Mouse (Mus musculus): ENCODE results near the gene Tmem62. TPM values are rescaled to one million over a fixed set of nuclear protein-coding genes. Genes with fewer than 3 reads are reported as not detected.

Tmem62 gene
- polyA plus RNA-seq, 1 experiment from 2014 or later, result 2.1 TPM

DNA sequence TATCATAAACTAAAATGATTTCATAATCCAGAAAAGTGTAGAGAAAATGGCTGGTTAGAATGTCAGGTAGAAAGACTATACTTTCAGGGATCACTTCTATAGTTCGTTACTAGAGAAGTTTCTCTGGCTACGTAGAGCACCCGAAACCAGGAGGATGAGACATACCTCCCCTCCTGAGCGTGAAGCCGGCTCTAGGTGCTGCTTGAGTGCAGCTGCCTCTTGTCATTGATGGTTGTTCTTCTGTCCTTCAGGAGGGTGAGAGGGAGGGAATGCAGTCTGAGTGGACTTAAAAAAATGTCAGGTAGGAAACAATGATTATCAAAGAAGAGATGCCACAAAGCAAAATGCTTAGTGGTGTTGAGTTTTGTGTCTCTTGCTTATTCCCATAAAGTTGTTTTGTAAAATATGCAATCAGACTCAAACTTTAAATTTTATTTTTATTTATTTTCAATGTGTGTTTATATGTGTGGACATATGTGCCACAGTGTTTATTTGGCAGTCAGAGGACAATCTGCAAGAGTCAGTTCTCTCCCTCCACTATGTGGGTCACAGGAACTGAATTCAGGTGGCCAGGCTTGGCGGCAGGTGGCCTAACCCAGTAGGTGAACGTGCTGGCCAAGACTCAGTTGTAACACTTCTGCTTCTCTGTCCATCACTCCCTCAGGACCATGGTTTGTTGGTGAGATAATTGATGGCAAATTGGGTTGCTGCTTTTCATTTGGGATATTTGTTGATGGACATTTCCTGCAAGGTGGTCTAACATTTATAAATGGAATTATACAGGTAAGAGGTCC lies 27.4 kb downstream of the Tmem62 start:
- Histone ChIP-seq H3K9ac (replicated peaks; ENCODE audit: low read length) (no peak overlapping the region), H3K27ac (replicated peaks; ENCODE audit: low read depth, low read length) (no peak overlapping the region), H3K4me1 (ENCODE audit: control insufficient read depth, insufficient read depth, low read length) (no peaks in the 10 kb centered on the region), H3K36me3 (replicated peaks; ENCODE audit: control insufficient read depth, insufficient read depth, low read depth, low read length) (no peaks in the 10 kb centered on the region), H3K4me2 (ENCODE audit: low read depth, low read length) (no peak overlapping the region), H3K27me3 (ENCODE audit: control insufficient read depth, insufficient read depth, low read length) (no peaks in the 10 kb centered on the region), H3K4me3 (ENCODE audit: low read depth, low read length) (no peak overlapping the region), H3K9me3 (replicated peaks; ENCODE audit: control insufficient read depth, low read length) (no peaks in the 10 kb centered on the region)
- ATAC-seq (replicated peaks; ENCODE audit: insufficient number of reproducible peaks, low FRiP score, low TSS enrichment, low read depth), result no peak
- DNase-seq (ENCODE audit: low spot score), result no peak
- WGBS, result 84% methylated on average over 7 of the region's 7 CpGs

DNA sequence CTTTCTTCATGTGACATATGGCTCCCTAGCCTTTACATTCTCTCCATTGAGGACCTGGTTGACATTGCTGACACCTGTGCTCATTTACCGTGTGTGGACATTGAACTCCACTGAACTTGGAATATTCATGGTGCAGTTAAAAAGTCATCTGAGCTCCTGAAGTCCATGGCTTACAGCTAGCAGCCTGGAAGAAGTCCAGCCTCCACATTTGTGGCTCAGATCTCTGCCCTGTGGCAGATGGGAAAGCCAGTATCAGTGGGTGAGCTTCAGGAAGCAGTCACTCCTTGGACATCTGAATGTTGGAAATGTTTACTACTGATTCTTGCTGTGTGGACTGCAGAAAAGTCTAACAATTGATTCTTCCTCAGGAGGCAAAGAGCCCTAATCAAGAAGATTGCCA lies 30.2 kb downstream of the Tmem62 start:
- no peaks in the 10 kb centered on the region for H3K4me1 ChIP-seq (ENCODE audit: control insufficient read depth, insufficient read depth, low read length)
- no peaks in the 10 kb centered on the region for H3K9me3 ChIP-seq (replicated peaks; ENCODE audit: control insufficient read depth, low read length)
- no peak for DNase-seq (ENCODE audit: low spot score)
- ATAC-seq (replicated peaks; ENCODE audit: insufficient number of reproducible peaks, low FRiP score, low TSS enrichment, low read depth), result no peak
- H3K36me3 ChIP-seq (replicated peaks; ENCODE audit: control insufficient read depth, insufficient read depth, low read depth, low read length), result no peaks in the 10 kb centered on the region
- H3K4me2 ChIP-seq (ENCODE audit: low read depth, low read length), result no peak overlapping the region
- WGBS, result 81% methylated on average over 1 of the region's 1 CpGs
- H3K4me3 ChIP-seq (ENCODE audit: low read depth, low read length), result no peak overlapping the region
- no peak overlapping the region for H3K9ac ChIP-seq (replicated peaks; ENCODE audit: low read length)
- H3K27ac ChIP-seq (replicated peaks; ENCODE audit: low read depth, low read length), result no peak overlapping the region
- no peaks in the 10 kb centered on the region for H3K27me3 ChIP-seq (ENCODE audit: control insufficient read depth, insufficient read depth, low read length)

DNA sequence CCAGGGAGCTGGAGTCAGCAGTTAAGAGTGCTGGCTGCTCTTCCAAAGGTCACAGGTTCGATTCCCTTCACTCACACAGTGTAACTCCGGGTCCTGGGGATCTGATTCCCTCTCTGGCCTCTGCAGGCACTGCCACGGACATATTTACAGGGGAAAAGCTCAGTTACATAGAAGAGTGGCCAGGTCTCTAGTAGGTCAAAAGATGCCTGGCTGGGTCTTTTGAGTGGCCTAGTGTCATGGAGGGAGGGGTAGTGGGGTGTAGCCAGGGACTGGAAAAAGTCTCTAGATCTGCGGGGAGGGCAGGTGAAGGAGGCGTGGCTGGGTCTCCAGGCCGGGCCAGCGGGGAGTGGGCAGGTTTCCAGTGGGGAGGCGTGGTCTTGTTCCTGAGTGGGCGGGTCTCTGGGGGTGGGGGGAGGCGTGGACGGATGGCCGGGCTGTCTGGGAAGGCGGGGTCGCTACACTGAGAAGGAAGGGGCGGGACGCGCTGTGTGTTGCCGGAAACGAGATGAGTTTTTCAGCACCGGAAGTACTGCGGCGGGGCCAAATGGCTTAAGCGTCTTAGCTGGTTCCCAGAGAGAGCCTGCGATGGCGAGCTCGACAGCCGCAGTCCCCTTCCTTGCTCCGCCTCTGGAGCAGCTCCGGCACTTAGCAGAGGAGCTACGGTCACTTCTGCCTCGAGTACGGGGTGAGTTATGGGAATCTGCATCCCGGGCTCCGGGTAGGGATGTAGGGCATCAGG lies 31.3 kb downstream of the Tmem62 start, which contains the start of gene Ccndbp1:
TSS of gene Ccndbp1 (plus strand) at position 479 of the 739 bp plus-strand sequence.
- Histone ChIP-seq H3K4me3 (ENCODE audit: low read depth, low read length) (peak within 1 kb of the TSS; percentile 70), H3K9me3 (replicated peaks; ENCODE audit: control insufficient read depth, low read length) (no peaks in the 10 kb centered on the region), H3K4me1 (ENCODE audit: control insufficient read depth, insufficient read depth, low read length) (no peaks in the 10 kb centered on the region), H3K27ac (replicated peaks; ENCODE audit: low read depth, low read length) (no peak within 1 kb of the TSS), H3K36me3 (replicated peaks; ENCODE audit: control insufficient read depth, insufficient read depth, low read depth, low read length) (no peaks in the 10 kb centered on the region), H3K4me2 (ENCODE audit: low read depth, low read length) (peak within 1 kb of the TSS; percentile 64), H3K9ac (replicated peaks; ENCODE audit: low read length) (peak within 1 kb of the TSS; percentile 64), H3K27me3 (ENCODE audit: control insufficient read depth, insufficient read depth, low read length) (no peaks in the 10 kb centered on the region)
- DNase-seq (ENCODE audit: low spot score), result peak; percentile 94
- ATAC-seq (replicated peaks; ENCODE audit: insufficient number of reproducible peaks, low FRiP score, low TSS enrichment, low read depth), result peak; percentile 94
- WGBS, result 2% methylated on average over 32 of the region's 34 CpGs

DNA sequence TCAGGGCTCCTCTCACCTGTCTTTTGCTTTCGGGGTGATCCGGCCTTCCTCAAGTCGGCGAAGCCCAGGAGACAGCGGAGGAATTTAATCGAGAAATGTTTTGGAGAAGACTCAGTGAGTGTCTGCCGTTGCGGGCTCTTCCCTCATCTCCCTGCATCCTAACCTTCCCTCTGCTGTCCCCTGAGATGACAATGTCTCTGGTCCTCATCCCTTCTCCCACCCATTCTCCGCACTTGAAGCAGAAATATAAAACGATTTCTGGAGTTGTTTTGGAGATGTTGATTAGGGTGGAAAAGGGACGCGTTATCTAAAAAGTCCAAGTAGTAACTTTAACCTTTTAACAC lies 31.8 kb downstream of the Tmem62 start:
- H3K4me1 ChIP-seq (ENCODE audit: control insufficient read depth, insufficient read depth, low read length), result no peaks in the 10 kb centered on the region
- peak overlapping the region; percentile 64 for H3K4me2 ChIP-seq (ENCODE audit: low read depth, low read length)
- peak overlapping the region; percentile 64 for H3K9ac ChIP-seq (replicated peaks; ENCODE audit: low read length)
- DNase-seq (ENCODE audit: low spot score) (no peak), ATAC-seq (replicated peaks; ENCODE audit: insufficient number of reproducible peaks, low FRiP score, low TSS enrichment, low read depth) (no peak)
- 4% methylated on average over 12 of the region's 12 CpGs for WGBS
- H3K36me3 ChIP-seq (replicated peaks; ENCODE audit: control insufficient read depth, insufficient read depth, low read depth, low read length), result no peaks in the 10 kb centered on the region
- H3K27ac ChIP-seq (replicated peaks; ENCODE audit: low read depth, low read length), result no peak overlapping the region
- no peaks in the 10 kb centered on the region for H3K27me3 ChIP-seq (ENCODE audit: control insufficient read depth, insufficient read depth, low read length)
- H3K4me3 ChIP-seq (ENCODE audit: low read depth, low read length), result peak overlapping the region; percentile 70
- no peaks in the 10 kb centered on the region for H3K9me3 ChIP-seq (replicated peaks; ENCODE audit: control insufficient read depth, low read length)

DNA sequence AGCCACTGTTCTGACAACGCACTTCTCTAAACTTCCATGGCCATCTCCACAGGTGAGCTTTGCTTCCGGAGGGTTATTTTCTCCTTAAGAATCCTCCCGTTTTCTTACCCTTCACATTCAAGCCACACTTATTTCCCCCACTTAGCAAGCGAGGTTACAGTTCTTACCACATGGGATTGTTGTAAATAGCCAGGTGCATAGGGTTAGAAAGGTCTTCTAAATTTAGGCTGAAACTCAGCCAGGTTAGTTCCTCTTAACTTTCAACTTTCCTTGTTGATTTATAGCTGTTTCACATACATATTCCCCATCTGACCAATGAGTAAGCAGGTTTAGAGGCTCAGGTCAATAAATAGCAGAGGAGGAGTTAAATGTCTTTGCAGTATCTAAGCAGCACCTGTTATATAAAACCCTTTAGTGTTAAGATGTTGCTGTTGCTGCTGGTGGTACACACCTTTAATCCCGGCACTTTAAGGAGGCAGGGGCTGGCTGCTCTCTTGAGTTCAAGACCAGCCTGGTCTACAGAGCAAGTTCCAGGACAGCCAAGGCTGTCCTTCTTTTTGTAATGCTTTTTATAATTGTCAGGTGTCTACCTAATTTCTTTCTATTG lies 32.4 kb downstream of the Tmem62 start:
- Histone ChIP-seq H3K27ac (replicated peaks; ENCODE audit: low read depth, low read length) (no peak overlapping the region), H3K9ac (replicated peaks; ENCODE audit: low read length) (peak overlapping the region; percentile 64), H3K4me1 (ENCODE audit: control insufficient read depth, insufficient read depth, low read length) (no peaks in the 10 kb centered on the region), H3K27me3 (ENCODE audit: control insufficient read depth, insufficient read depth, low read length) (no peaks in the 10 kb centered on the region), H3K36me3 (replicated peaks; ENCODE audit: control insufficient read depth, insufficient read depth, low read depth, low read length) (no peaks in the 10 kb centered on the region), H3K9me3 (replicated peaks; ENCODE audit: control insufficient read depth, low read length) (no peaks in the 10 kb centered on the region), H3K4me2 (ENCODE audit: low read depth, low read length) (peak overlapping the region; percentile 64), H3K4me3 (ENCODE audit: low read depth, low read length) (peak overlapping the region; percentile 70)
- no peak for ATAC-seq (replicated peaks; ENCODE audit: insufficient number of reproducible peaks, low FRiP score, low TSS enrichment, low read depth)
- 23% methylated on average over 5 of the region's 5 CpGs for WGBS
- no peak for DNase-seq (ENCODE audit: low spot score)

DNA sequence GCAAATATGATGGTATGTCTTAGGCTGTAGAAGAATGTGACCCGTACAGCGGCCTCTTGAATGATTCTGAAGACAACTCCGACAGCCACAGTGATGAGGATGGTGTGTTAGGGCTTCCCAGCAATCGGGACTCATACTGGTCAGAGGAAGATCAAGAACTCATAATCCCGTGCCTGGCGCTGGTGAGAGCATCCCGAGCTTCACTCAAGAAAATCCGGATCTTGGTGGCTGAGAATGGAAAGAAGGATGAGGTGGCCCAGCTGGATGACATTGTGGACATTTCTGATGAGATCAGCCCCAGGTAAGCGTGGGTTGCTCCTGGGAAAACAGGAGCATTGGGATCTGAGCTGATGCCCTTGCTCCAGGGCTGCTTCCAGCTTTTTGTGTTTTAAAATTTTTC lies 35.9 kb downstream of the Tmem62 start:
- no peaks in the 10 kb centered on the region for H3K4me1 ChIP-seq (ENCODE audit: control insufficient read depth, insufficient read depth, low read length)
- 88% methylated on average over 9 of the region's 9 CpGs for WGBS
- no peaks in the 10 kb centered on the region for H3K9me3 ChIP-seq (replicated peaks; ENCODE audit: control insufficient read depth, low read length)
- DNase-seq (ENCODE audit: low spot score) (no peak), ATAC-seq (replicated peaks; ENCODE audit: insufficient number of reproducible peaks, low FRiP score, low TSS enrichment, low read depth) (no peak)
- H3K27ac ChIP-seq (replicated peaks; ENCODE audit: low read depth, low read length), result no peak overlapping the region
- no peak overlapping the region for H3K4me2 ChIP-seq (ENCODE audit: low read depth, low read length)
- H3K27me3 ChIP-seq (ENCODE audit: control insufficient read depth, insufficient read depth, low read length), result no peaks in the 10 kb centered on the region
- no peaks in the 10 kb centered on the region; the same call in 1 of the 2 replicates for H3K36me3 ChIP-seq (replicated peaks; ENCODE audit: control insufficient read depth, insufficient read depth, low read depth, low read length)
- no peak overlapping the region for H3K4me3 ChIP-seq (ENCODE audit: low read depth, low read length)
- no peak overlapping the region for H3K9ac ChIP-seq (replicated peaks; ENCODE audit: low read length)

DNA sequence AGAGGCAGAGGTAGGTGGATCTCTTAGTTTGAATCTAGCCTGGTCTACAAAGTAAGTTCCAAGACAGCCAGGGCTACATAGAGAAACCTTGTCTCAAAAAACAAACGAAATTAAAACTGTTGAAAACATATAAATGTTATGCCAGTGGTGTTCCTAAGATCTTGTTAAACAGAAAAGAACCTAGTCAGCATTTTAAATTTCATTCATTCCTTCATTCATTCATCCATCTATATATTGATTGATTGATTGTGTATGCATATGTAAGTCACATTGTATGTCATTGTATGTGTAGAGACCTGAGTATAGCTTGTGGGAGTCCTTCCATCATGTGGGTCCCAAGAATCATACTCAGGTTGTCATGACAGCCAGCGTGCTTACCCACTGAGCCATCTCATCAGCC lies 38.7 kb downstream of the Tmem62 start:
- Histone ChIP-seq H3K4me1 (ENCODE audit: control insufficient read depth, insufficient read depth, low read length) (no peaks in the 10 kb centered on the region), H3K27ac (replicated peaks; ENCODE audit: low read depth, low read length) (no peak overlapping the region), H3K36me3 (replicated peaks; ENCODE audit: control insufficient read depth, insufficient read depth, low read depth, low read length) (no peaks in the 10 kb centered on the region; the same call in 1 of the 2 replicates), H3K9ac (replicated peaks; ENCODE audit: low read length) (no peak overlapping the region), H3K9me3 (replicated peaks; ENCODE audit: control insufficient read depth, low read length) (no peaks in the 10 kb centered on the region), H3K4me3 (ENCODE audit: low read depth, low read length) (no peak overlapping the region), H3K27me3 (ENCODE audit: control insufficient read depth, insufficient read depth, low read length) (no peaks in the 10 kb centered on the region), H3K4me2 (ENCODE audit: low read depth, low read length) (no peak overlapping the region)
- no peak for DNase-seq (ENCODE audit: low spot score)
- no peak for ATAC-seq (replicated peaks; ENCODE audit: insufficient number of reproducible peaks, low FRiP score, low TSS enrichment, low read depth)
- 83% methylated on average over 2 of the region's 2 CpGs for WGBS

DNA sequence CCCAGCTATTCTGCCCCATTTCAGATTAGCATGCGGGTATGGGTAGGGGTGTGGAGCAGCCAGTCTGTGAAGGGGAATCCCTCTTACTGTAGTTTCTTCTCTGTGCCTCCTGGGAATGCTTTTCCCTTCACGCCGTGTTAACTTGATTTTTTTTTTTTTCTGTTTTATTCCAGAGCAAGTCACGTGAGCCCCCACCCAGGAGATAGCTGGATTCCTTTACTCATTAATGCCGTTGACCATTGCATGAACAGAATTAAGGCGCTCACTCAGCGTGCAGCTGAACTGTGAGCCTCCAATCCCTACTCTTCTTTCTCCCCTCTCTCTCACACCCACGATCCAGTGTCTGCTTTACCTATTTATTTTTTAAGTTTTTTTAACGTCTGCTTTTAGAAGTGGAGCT lies 39.4 kb downstream of the Tmem62 start:
- no peaks in the 10 kb centered on the region for H3K27me3 ChIP-seq (ENCODE audit: control insufficient read depth, insufficient read depth, low read length)
- H3K4me3 ChIP-seq (ENCODE audit: low read depth, low read length), result no peak overlapping the region
- no peak for ATAC-seq (replicated peaks; ENCODE audit: insufficient number of reproducible peaks, low FRiP score, low TSS enrichment, low read depth)
- H3K9me3 ChIP-seq (replicated peaks; ENCODE audit: control insufficient read depth, low read length), result no peaks in the 10 kb centered on the region
- no peak overlapping the region for H3K9ac ChIP-seq (replicated peaks; ENCODE audit: low read length)
- no peaks in the 10 kb centered on the region; the same call in 1 of the 2 replicates for H3K36me3 ChIP-seq (replicated peaks; ENCODE audit: control insufficient read depth, insufficient read depth, low read depth, low read length)
- no peak overlapping the region for H3K27ac ChIP-seq (replicated peaks; ENCODE audit: low read depth, low read length)
- DNase-seq (ENCODE audit: low spot score), result no peak
- 85% methylated on average over 9 of the region's 9 CpGs for WGBS
- no peaks in the 10 kb centered on the region for H3K4me1 ChIP-seq (ENCODE audit: control insufficient read depth, insufficient read depth, low read length)
- no peak overlapping the region for H3K4me2 ChIP-seq (ENCODE audit: low read depth, low read length)

Measured in embryonic facial prominence, embryonic 11.5 days (tissue).